Mouse (Mus musculus): Measurements from ENCODE around the gene Efhd1. TPM values are rescaled to one million over a fixed set of nuclear protein-coding genes. Genes with fewer than 3 reads are reported as not detected.

Efhd1 gene
- total and polyA plus RNA-seq, 3 experiments: 0.27 TPM; not detected in 2

- ATAC-seq (ENCODE audit: extremely low read depth, insufficient number of reproducible peaks, low FRiP score, poor library complexity, severe bottlenecking): no peak
- no peak for DNase-seq (ENCODE audit: low spot score)
Observed at GRCm38 (mm10) chr1:87316672-87317071, 52.5 kb downstream of the Efhd1 start.

GRCm38 (mm10) chr1:87321071-87321470 is 56.9 kb downstream of the Efhd1 start:
- ATAC-seq (ENCODE audit: extremely low read depth, insufficient number of reproducible peaks, low FRiP score, poor library complexity, severe bottlenecking): no peak
- Histone ChIP-seq H3K27me3 (ENCODE audit: insufficient read depth, low read length) (peaks cover 8% of the 10 kb centered on the region; the same call in 1 of the 2 replicates), H3K4me1 (ENCODE audit: insufficient read depth, low read depth, low read length) (peaks cover 5% of the 10 kb centered on the region; the same call in 1 of the 2 replicates), H3K9me3 (replicated peaks) (peaks cover 2% of the 10 kb centered on the region; the same call in 1 of the 2 replicates), H3K4me3 (ENCODE audit: low read depth, low read length) (no peak overlapping the region), H3K36me3 (replicated peaks) (no peaks in the 10 kb centered on the region)
- TF ChIP-seq POLR2AphosphoS5 (IDR thresholded peaks at IDR 0.05; ENCODE audit: insufficient replicate concordance, low read depth, low read length): no peak
- no peak for TF ChIP-seq CTCF (IDR thresholded peaks at IDR 0.05; ENCODE audit: low read depth, low read length)
- TF ChIP-seq GATA1 (IDR thresholded peaks at IDR 0.05; ENCODE audit: borderline replicate concordance, low read length): no peak
- no peak for TF ChIP-seq GATA2 (IDR thresholded peaks at IDR 0.05; ENCODE audit: borderline replicate concordance, low read depth, low read length)
- TF ChIP-seq TAL1 (conservative IDR thresholded peaks at IDR 0.05; ENCODE audit: low read depth, low read length): no peak
- no peak for DNase-seq (ENCODE audit: low spot score)

More at GRCm38 (mm10) chr1:87316672-87317071, 52.5 kb downstream of the Efhd1 start:
- no peaks in the 10 kb centered on the region for H3K36me3 ChIP-seq (replicated peaks)
- H3K9me3 ChIP-seq (replicated peaks): peaks cover 2% of the 10 kb centered on the region; the same call in 1 of the 2 replicates
- H3K4me1 ChIP-seq (ENCODE audit: insufficient read depth, low read depth, low read length): peaks cover 4% of the 10 kb centered on the region; the same call in 1 of the 2 replicates
- no peak overlapping the region for H3K4me3 ChIP-seq (ENCODE audit: low read depth, low read length)
- no peak for TF ChIP-seq CTCF (IDR thresholded peaks at IDR 0.05; ENCODE audit: low read depth, low read length)
- TF ChIP-seq GATA2 (IDR thresholded peaks at IDR 0.05; ENCODE audit: borderline replicate concordance, low read depth, low read length): no peak
- no peak for TF ChIP-seq GATA1 (IDR thresholded peaks at IDR 0.05; ENCODE audit: borderline replicate concordance, low read length)
- no peak for TF ChIP-seq TAL1 (conservative IDR thresholded peaks at IDR 0.05; ENCODE audit: low read depth, low read length)
- TF ChIP-seq POLR2AphosphoS5 (IDR thresholded peaks at IDR 0.05; ENCODE audit: insufficient replicate concordance, low read depth, low read length): no peak
- peaks cover 27% of the 10 kb centered on the region for H3K27me3 ChIP-seq (ENCODE audit: insufficient read depth, low read length)

GRCm38 (mm10) chr1:87322778-87323177 is 58.6 kb downstream of the Efhd1 start:
- no peak for DNase-seq (ENCODE audit: low spot score)
- Histone ChIP-seq H3K27me3 (ENCODE audit: insufficient read depth, low read length) (peaks cover 3% of the 10 kb centered on the region; the same call in 1 of the 2 replicates), H3K4me1 (ENCODE audit: insufficient read depth, low read depth, low read length) (peaks cover 13% of the 10 kb centered on the region), H3K4me3 (ENCODE audit: low read depth, low read length) (no peak overlapping the region), H3K36me3 (replicated peaks) (no peaks in the 10 kb centered on the region), H3K9me3 (replicated peaks) (peaks cover 2% of the 10 kb centered on the region; the same call in 1 of the 2 replicates)
- no peak for ATAC-seq (ENCODE audit: extremely low read depth, insufficient number of reproducible peaks, low FRiP score, poor library complexity, severe bottlenecking)
- no peak for TF ChIP-seq GATA2 (IDR thresholded peaks at IDR 0.05; ENCODE audit: borderline replicate concordance, low read depth, low read length)
- no peak for TF ChIP-seq GATA1 (IDR thresholded peaks at IDR 0.05; ENCODE audit: borderline replicate concordance, low read length)

- ATAC-seq (ENCODE audit: extremely low read depth, insufficient number of reproducible peaks, low FRiP score, poor library complexity, severe bottlenecking): no peak
- H3K36me3 ChIP-seq (replicated peaks): peaks cover 3% of the 10 kb centered on the region
- H3K27me3 ChIP-seq (ENCODE audit: insufficient read depth, low read length): no peaks in the 10 kb centered on the region; the same call in 1 of the 2 replicates
- no peak for TF ChIP-seq CTCF (IDR thresholded peaks at IDR 0.05; ENCODE audit: low read depth, low read length)
- no peak for TF ChIP-seq GATA2 (IDR thresholded peaks at IDR 0.05; ENCODE audit: borderline replicate concordance, low read depth, low read length)
- TF ChIP-seq TAL1 (conservative IDR thresholded peaks at IDR 0.05; ENCODE audit: low read depth, low read length): no peak
- no peak for TF ChIP-seq POLR2AphosphoS5 (IDR thresholded peaks at IDR 0.05; ENCODE audit: insufficient replicate concordance, low read depth, low read length)
- TF ChIP-seq GATA1 (IDR thresholded peaks at IDR 0.05; ENCODE audit: borderline replicate concordance, low read length): no peak
- H3K4me3 ChIP-seq (ENCODE audit: low read depth, low read length): no peak overlapping the region
- H3K9me3 ChIP-seq (replicated peaks): peaks cover 2% of the 10 kb centered on the region; the same call in 1 of the 2 replicates
- DNase-seq (ENCODE audit: low spot score): no peak
- H3K4me1 ChIP-seq (ENCODE audit: insufficient read depth, low read depth, low read length): peaks cover 29% of the 10 kb centered on the region
Observed at GRCm38 (mm10) chr1:87324649-87325048, 60.5 kb downstream of the Efhd1 start.

GRCm38 (mm10) chr1:87326742-87327163 is 62.6 kb downstream of the Efhd1 start, which contains the start of gene Gigyf2:
Gene Gigyf2, plus strand, starts transcription at chr1:87326998.
- peak; percentile 98 for ATAC-seq (ENCODE audit: extremely low read depth, insufficient number of reproducible peaks, low FRiP score, poor library complexity, severe bottlenecking)
- H3K4me1 ChIP-seq (ENCODE audit: insufficient read depth, low read depth, low read length): peaks cover 37% of the 10 kb centered on the region
- DNase-seq (ENCODE audit: low spot score): peak; percentile 99
- peak within 1 kb of the TSS; percentile 94 for H3K4me3 ChIP-seq (ENCODE audit: low read depth, low read length)
- H3K27me3 ChIP-seq (ENCODE audit: insufficient read depth, low read length): no peaks in the 10 kb centered on the region
- TF ChIP-seq TAL1 (conservative IDR thresholded peaks at IDR 0.05; ENCODE audit: low read depth, low read length) (no peak), CTCF (IDR thresholded peaks at IDR 0.05; ENCODE audit: low read depth, low read length) (no peak), GATA1 (IDR thresholded peaks at IDR 0.05; ENCODE audit: borderline replicate concordance, low read length) (no peak), GATA2 (IDR thresholded peaks at IDR 0.05; ENCODE audit: borderline replicate concordance, low read depth, low read length) (no peak), POLR2AphosphoS5 (IDR thresholded peaks at IDR 0.05; ENCODE audit: insufficient replicate concordance, low read depth, low read length) (no peak)
- H3K9me3 ChIP-seq (replicated peaks): no peaks in the 10 kb centered on the region
- peaks cover 15% of the 10 kb centered on the region for H3K36me3 ChIP-seq (replicated peaks)

- ATAC-seq (ENCODE audit: extremely low read depth, insufficient number of reproducible peaks, low FRiP score, poor library complexity, severe bottlenecking) (no peak), DNase-seq (ENCODE audit: low spot score) (peak; percentile 63)
- TF ChIP-seq GATA2 (IDR thresholded peaks at IDR 0.05; ENCODE audit: borderline replicate concordance, low read depth, low read length) (no peak), CTCF (IDR thresholded peaks at IDR 0.05; ENCODE audit: low read depth, low read length) (no peak), TAL1 (conservative IDR thresholded peaks at IDR 0.05; ENCODE audit: low read depth, low read length) (no peak), POLR2AphosphoS5 (IDR thresholded peaks at IDR 0.05; ENCODE audit: insufficient replicate concordance, low read depth, low read length) (no peak), GATA1 (IDR thresholded peaks at IDR 0.05; ENCODE audit: borderline replicate concordance, low read length) (no peak)
- Histone ChIP-seq H3K36me3 (replicated peaks) (peaks cover 18% of the 10 kb centered on the region), H3K27me3 (ENCODE audit: insufficient read depth, low read length) (no peaks in the 10 kb centered on the region), H3K4me1 (ENCODE audit: insufficient read depth, low read depth, low read length) (peaks cover 38% of the 10 kb centered on the region), H3K4me3 (ENCODE audit: low read depth, low read length) (peak overlapping the region; percentile 94), H3K9me3 (replicated peaks) (no peaks in the 10 kb centered on the region)
Observed at GRCm38 (mm10) chr1:87327165-87327861, 63.1 kb downstream of the Efhd1 start.

All from G1E (cell line).